Mouse (Mus musculus) erythroblast, embryonic 14.5 days (primary cell): ENCODE results near the gene Fat2. TPM values are rescaled to one million over a fixed set of nuclear protein-coding genes. Genes with fewer than 3 reads are reported as not detected.

Experiments
- H3K27me3 ChIP-seq: 2 replicates; pipeline ENCODE4 v1.6.1; 2012; ENCODE audit warnings: inconsistent platforms; ENCODE audit not compliant: control insufficient read depth
- H3K36me3 ChIP-seq: 2 replicates; pipeline ENCODE4 v1.6.1; 2012; ENCODE audit warnings: mild to moderate bottlenecking, inconsistent platforms; ENCODE audit not compliant: control insufficient read depth
- H3K4me1 ChIP-seq: 2 replicates; pipeline ENCODE4 v1.6.1; 2012; ENCODE audit warnings: inconsistent platforms; ENCODE audit not compliant: control insufficient read depth
- H3K4me3 ChIP-seq: replicated peaks from 2 replicates; pipeline ENCODE3; 2012; ENCODE audit warnings: moderate library complexity, mild to moderate bottlenecking, inconsistent platforms
- H3K9me3 ChIP-seq: 2 replicates; pipeline ENCODE4 v1.6.1; 2012; ENCODE audit warnings: low read length, inconsistent platforms, mixed read lengths; ENCODE audit not compliant: control insufficient read depth
- GATA1 ChIP-seq: IDR thresholded peaks from 2 replicates; pipeline ENCODE4 v1.6.1; 2012; ENCODE audit warnings: low read length, inconsistent platforms, mixed read lengths
- TAL1 ChIP-seq: IDR thresholded peaks from 3 replicates; pipeline ENCODE4 v1.6.1; 2012; ENCODE audit warnings: low read length, inconsistent platforms, mixed read lengths
- polyA plus RNA-seq: library from polyadenylated mRNA; stranded (reverse); fragments of >175 nt; gene quantifications from 2 replicates; pipeline ENCODE4 v1.2.3, GENCODE M21; 2012

The Fat2 gene
- polyA plus RNA-seq, 1 experiment = not detected

- Histone ChIP-seq H3K4me1 (no peaks in the 10 kb centered on the region), H3K9me3 (no peaks in the 10 kb centered on the region), H3K36me3 (no peaks in the 10 kb centered on the region), H3K4me3 (no peak overlapping the region), H3K27me3 (no peaks in the 10 kb centered on the region)
- TF ChIP-seq GATA1 (no peak), TAL1 (no peak)
Measured at GRCm38 (mm10) chr11:55335314-55336076, 869 bp downstream of the Fat2 start.

DNA sequence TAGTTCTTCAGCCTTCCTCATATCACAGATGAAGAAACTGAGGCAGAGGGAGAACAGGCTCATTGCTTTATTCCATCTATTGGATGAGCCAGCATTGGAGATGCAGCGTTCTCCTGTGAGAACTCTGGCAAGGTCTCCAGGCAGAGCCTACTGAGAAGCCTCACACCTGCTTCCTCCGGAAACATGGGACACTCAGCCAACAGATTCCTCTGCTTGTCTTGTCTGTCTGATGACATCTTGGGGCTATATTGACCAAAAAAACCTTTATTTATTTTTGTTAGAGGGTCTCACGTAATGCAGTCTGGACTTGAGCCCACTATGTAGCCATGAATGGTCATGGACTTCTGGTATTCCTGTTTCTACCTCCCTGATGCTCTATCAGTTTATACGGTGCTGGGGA is 1.8 kb downstream of the Fat2 start:
- no peaks in the 10 kb centered on the region for H3K27me3 ChIP-seq
- H3K36me3 ChIP-seq = no peaks in the 10 kb centered on the region
- TF ChIP-seq GATA1 (no peak), TAL1 (no peak)
- H3K9me3 ChIP-seq = no peaks in the 10 kb centered on the region
- no peak overlapping the region for H3K4me3 ChIP-seq
- H3K4me1 ChIP-seq = no peaks in the 10 kb centered on the region

- H3K4me1 ChIP-seq = no peaks in the 10 kb centered on the region
- no peaks in the 10 kb centered on the region for H3K36me3 ChIP-seq
- H3K9me3 ChIP-seq = no peaks in the 10 kb centered on the region
- H3K4me3 ChIP-seq = no peak overlapping the region
- no peak for TF ChIP-seq GATA1
- H3K27me3 ChIP-seq = no peaks in the 10 kb centered on the region
Measured at GRCm38 (mm10) chr11:55334063-55334462, 2.3 kb downstream of the Fat2 start.

- TF ChIP-seq TAL1 = no peak
- TF ChIP-seq GATA1 = no peak
- H3K36me3 ChIP-seq = no peaks in the 10 kb centered on the region
- no peaks in the 10 kb centered on the region for H3K9me3 ChIP-seq
- H3K4me3 ChIP-seq = no peak overlapping the region
- H3K4me1 ChIP-seq = no peaks in the 10 kb centered on the region
- H3K27me3 ChIP-seq = no peaks in the 10 kb centered on the region
Measured at GRCm38 (mm10) chr11:55329868-55330772, 6.2 kb downstream of the Fat2 start.

GRCm38 (mm10) chr11:55327558-55328409 is 8.6 kb downstream of the Fat2 start:
- H3K4me3 ChIP-seq = no peak overlapping the region
- H3K27me3 ChIP-seq = no peaks in the 10 kb centered on the region
- H3K36me3 ChIP-seq = no peaks in the 10 kb centered on the region
- H3K9me3 ChIP-seq = no peaks in the 10 kb centered on the region
- no peaks in the 10 kb centered on the region for H3K4me1 ChIP-seq
- TF ChIP-seq GATA1 (no peak), TAL1 (no peak)

DNA sequence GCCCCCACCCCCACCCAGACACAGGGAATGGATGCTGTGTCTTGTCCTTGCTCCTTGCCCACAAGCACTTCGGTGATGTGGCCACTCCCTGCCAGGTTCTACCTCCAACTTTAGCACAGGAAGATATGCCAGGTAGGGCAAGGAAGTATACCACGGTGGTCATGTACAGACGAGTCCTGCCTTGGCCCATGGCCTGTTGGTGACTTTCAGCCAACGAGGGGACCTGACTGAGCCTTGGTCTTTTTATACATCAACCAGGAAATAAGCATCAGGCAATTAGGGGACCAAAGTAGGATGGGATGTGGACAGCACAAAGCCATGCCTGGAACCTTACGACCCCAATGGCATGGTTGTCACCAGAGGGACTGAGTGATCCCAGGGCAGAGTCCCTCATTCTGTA is 9.3 kb downstream of the Fat2 start:
- Histone ChIP-seq H3K4me3 (no peak overlapping the region), H3K27me3 (no peaks in the 10 kb centered on the region), H3K36me3 (no peaks in the 10 kb centered on the region), H3K9me3 (no peaks in the 10 kb centered on the region), H3K4me1 (no peaks in the 10 kb centered on the region)
- TF ChIP-seq TAL1 (no peak), GATA1 (no peak)

GRCm38 (mm10) chr11:55326211-55326610 is 10.2 kb downstream of the Fat2 start:
- H3K4me1 ChIP-seq = no peaks in the 10 kb centered on the region

GRCm38 (mm10) chr11:55323854-55324253 is 12.5 kb downstream of the Fat2 start:
- H3K27me3 ChIP-seq = no peaks in the 10 kb centered on the region
- H3K4me3 ChIP-seq = no peak overlapping the region
- no peaks in the 10 kb centered on the region for H3K9me3 ChIP-seq
- H3K4me1 ChIP-seq = no peaks in the 10 kb centered on the region
- H3K36me3 ChIP-seq = no peaks in the 10 kb centered on the region
- no peak for TF ChIP-seq GATA1
- TF ChIP-seq TAL1 = no peak

More at GRCm38 (mm10) chr11:55326211-55326610, 10.2 kb downstream of the Fat2 start:
- Histone ChIP-seq H3K9me3 (no peaks in the 10 kb centered on the region), H3K36me3 (no peaks in the 10 kb centered on the region), H3K4me3 (no peak overlapping the region), H3K27me3 (no peaks in the 10 kb centered on the region)
- TF ChIP-seq GATA1 (no peak), TAL1 (no peak)
